Mouse (Mus musculus): ENCODE results near the gene Rabif. TPM values are rescaled to one million over a fixed set of nuclear protein-coding genes. Genes with fewer than 3 reads are reported as not detected.

Gene Rabif
- polyA plus RNA-seq, 1 experiment from 2014 or later = 46.3 TPM

GRCm38 (mm10) chr1:134500916-134501315 lies 6.5 kb downstream of the Rabif start:
- no peaks in the 10 kb centered on the region for H3K27me3 ChIP-seq (ENCODE audit: control insufficient read depth, insufficient read depth, low read length)
- H3K9me3 ChIP-seq (ENCODE audit: control insufficient read depth, low read length) = no peaks in the 10 kb centered on the region
- 100% methylated on average over 1 of the region's 1 CpGs for WGBS
- no peak for ATAC-seq (ENCODE audit: low FRiP score, low TSS enrichment)
- no peaks in the 10 kb centered on the region; the same call in 1 of the 2 replicates for H3K4me1 ChIP-seq (ENCODE audit: control insufficient read depth, insufficient read depth, low read length)
- H3K4me3 ChIP-seq (ENCODE audit: low read length) = no peak overlapping the region
- H3K36me3 ChIP-seq (ENCODE audit: control insufficient read depth, insufficient read depth, low read length) = peaks cover 10% of the 10 kb centered on the region; the same call in 1 of the 2 replicates
- H3K4me2 ChIP-seq (replicated peaks; ENCODE audit: low read depth, low read length) = no peak overlapping the region
- no peak overlapping the region for H3K9ac ChIP-seq (ENCODE audit: low read depth, low read length)
- no peak overlapping the region for H3K27ac ChIP-seq (ENCODE audit: low read depth, low read length)

GRCm38 (mm10) chr1:134506201-134506600 lies 11.8 kb downstream of the Rabif start:
- H3K36me3 ChIP-seq (ENCODE audit: control insufficient read depth, insufficient read depth, low read length) = peaks cover 31% of the 10 kb centered on the region

GRCm38 (mm10) chr1:134510018-134510417 lies 15.6 kb downstream of the Rabif start:
- H3K27me3 ChIP-seq (ENCODE audit: control insufficient read depth, insufficient read depth, low read length) = peaks cover 6% of the 10 kb centered on the region; the same call in 1 of the 2 replicates
- H3K9me3 ChIP-seq (ENCODE audit: control insufficient read depth, low read length) = no peaks in the 10 kb centered on the region
- peaks cover 30% of the 10 kb centered on the region for H3K36me3 ChIP-seq (ENCODE audit: control insufficient read depth, insufficient read depth, low read length)
- no peak for ATAC-seq (ENCODE audit: low FRiP score, low TSS enrichment)
- 19% methylated on average over 7 of the region's 7 CpGs for WGBS
- no peak overlapping the region for H3K27ac ChIP-seq (ENCODE audit: low read depth, low read length)
- H3K4me2 ChIP-seq (replicated peaks; ENCODE audit: low read depth, low read length) = no peak overlapping the region
- H3K4me3 ChIP-seq (ENCODE audit: low read length) = no peak overlapping the region
- no peak overlapping the region for H3K9ac ChIP-seq (ENCODE audit: low read depth, low read length)
- peaks cover 14% of the 10 kb centered on the region; the same call in 1 of the 2 replicates for H3K4me1 ChIP-seq (ENCODE audit: control insufficient read depth, insufficient read depth, low read length)

More at GRCm38 (mm10) chr1:134506201-134506600, 11.8 kb downstream of the Rabif start:
- no peaks in the 10 kb centered on the region for H3K9me3 ChIP-seq (ENCODE audit: control insufficient read depth, low read length)
- WGBS = 87% methylated on average over 8 of the region's 8 CpGs
- H3K27me3 ChIP-seq (ENCODE audit: control insufficient read depth, insufficient read depth, low read length) = no peaks in the 10 kb centered on the region
- H3K4me3 ChIP-seq (ENCODE audit: low read length) = no peak overlapping the region
- H3K9ac ChIP-seq (ENCODE audit: low read depth, low read length) = no peak overlapping the region
- H3K4me1 ChIP-seq (ENCODE audit: control insufficient read depth, insufficient read depth, low read length) = 0 out of 2 replicates have a peak, but pooled peaks cover 5% of the 10 kb centered on the region
- no peak overlapping the region for H3K4me2 ChIP-seq (replicated peaks; ENCODE audit: low read depth, low read length)
- no peak overlapping the region for H3K27ac ChIP-seq (ENCODE audit: low read depth, low read length)
- no peak for ATAC-seq (ENCODE audit: low FRiP score, low TSS enrichment)

GRCm38 (mm10) chr1:134512183-134512582 lies 17.7 kb downstream of the Rabif start:
- Histone ChIP-seq H3K9me3 (ENCODE audit: control insufficient read depth, low read length) (no peaks in the 10 kb centered on the region), H3K4me2 (replicated peaks; ENCODE audit: low read depth, low read length) (no peak overlapping the region), H3K27ac (ENCODE audit: low read depth, low read length) (no peak overlapping the region), H3K9ac (ENCODE audit: low read depth, low read length) (no peak overlapping the region), H3K36me3 (ENCODE audit: control insufficient read depth, insufficient read depth, low read length) (peaks cover 16% of the 10 kb centered on the region), H3K27me3 (ENCODE audit: control insufficient read depth, insufficient read depth, low read length) (peaks cover 6% of the 10 kb centered on the region; the same call in 1 of the 2 replicates), H3K4me1 (ENCODE audit: control insufficient read depth, insufficient read depth, low read length) (peaks cover 22% of the 10 kb centered on the region; the same call in 1 of the 2 replicates), H3K4me3 (ENCODE audit: low read length) (no peak overlapping the region)
- no peak for ATAC-seq (ENCODE audit: low FRiP score, low TSS enrichment)
- WGBS = 68% methylated on average over 4 of the region's 4 CpGs

- H3K4me3 ChIP-seq (ENCODE audit: low read length) = no peak overlapping the region
- 63% methylated on average over 6 of the region's 6 CpGs for WGBS
- H3K27ac ChIP-seq (ENCODE audit: low read depth, low read length) = no peak overlapping the region
- peaks cover 6% of the 10 kb centered on the region; the same call in 1 of the 2 replicates for H3K27me3 ChIP-seq (ENCODE audit: control insufficient read depth, insufficient read depth, low read length)
- peaks cover 22% of the 10 kb centered on the region; the same call in 1 of the 2 replicates for H3K4me1 ChIP-seq (ENCODE audit: control insufficient read depth, insufficient read depth, low read length)
- peak overlapping the region; percentile 89; the same call in 1 of the 2 replicates for H3K4me2 ChIP-seq (replicated peaks; ENCODE audit: low read depth, low read length)
- no peaks in the 10 kb centered on the region for H3K9me3 ChIP-seq (ENCODE audit: control insufficient read depth, low read length)
- H3K36me3 ChIP-seq (ENCODE audit: control insufficient read depth, insufficient read depth, low read length) = peaks cover 12% of the 10 kb centered on the region
- no peak overlapping the region for H3K9ac ChIP-seq (ENCODE audit: low read depth, low read length)
- no peak for ATAC-seq (ENCODE audit: low FRiP score, low TSS enrichment)
Measured at GRCm38 (mm10) chr1:134512584-134512983, 18.1 kb downstream of the Rabif start.

GRCm38 (mm10) chr1:134513312-134513860 lies 18.9 kb downstream of the Rabif start:
- 0 out of 2 replicates have a peak, but pooled peaks have one; percentile 29 for ATAC-seq (ENCODE audit: low FRiP score, low TSS enrichment)
- peak overlapping the region; percentile 63 for H3K9ac ChIP-seq (ENCODE audit: low read depth, low read length)
- peak overlapping the region; percentile 89 for H3K4me2 ChIP-seq (replicated peaks; ENCODE audit: low read depth, low read length)
- no peaks in the 10 kb centered on the region for H3K9me3 ChIP-seq (ENCODE audit: control insufficient read depth, low read length)
- no peak overlapping the region for H3K27ac ChIP-seq (ENCODE audit: low read depth, low read length)
- H3K36me3 ChIP-seq (ENCODE audit: control insufficient read depth, insufficient read depth, low read length) = peaks cover 4% of the 10 kb centered on the region; the same call in 1 of the 2 replicates
- peak overlapping the region; percentile 47 for H3K4me3 ChIP-seq (ENCODE audit: low read length)
- WGBS = 2% methylated on average over 38 of the region's 38 CpGs
- peaks cover 22% of the 10 kb centered on the region; the same call in 1 of the 2 replicates for H3K4me1 ChIP-seq (ENCODE audit: control insufficient read depth, insufficient read depth, low read length)
- peaks cover 6% of the 10 kb centered on the region; the same call in 1 of the 2 replicates for H3K27me3 ChIP-seq (ENCODE audit: control insufficient read depth, insufficient read depth, low read length)

GRCm38 (mm10) chr1:134513876-134514590 lies 19.6 kb downstream of the Rabif start:
- H3K36me3 ChIP-seq (ENCODE audit: control insufficient read depth, insufficient read depth, low read length) = peaks cover 3% of the 10 kb centered on the region; the same call in 1 of the 2 replicates
- whole genome bisulfite sequencing = 36% methylated on average over 16 of the region's 16 CpGs
- no peak for ATAC-seq (ENCODE audit: low FRiP score, low TSS enrichment)
- H3K27ac ChIP-seq (ENCODE audit: low read depth, low read length) = no peak overlapping the region
- H3K9ac ChIP-seq (ENCODE audit: low read depth, low read length) = peak overlapping the region; percentile 63; the same call in 1 of the 2 replicates
- peaks cover 22% of the 10 kb centered on the region; the same call in 1 of the 2 replicates for H3K4me1 ChIP-seq (ENCODE audit: control insufficient read depth, insufficient read depth, low read length)
- H3K4me3 ChIP-seq (ENCODE audit: low read length) = peak overlapping the region; percentile 47
- H3K27me3 ChIP-seq (ENCODE audit: control insufficient read depth, insufficient read depth, low read length) = peaks cover 6% of the 10 kb centered on the region; the same call in 1 of the 2 replicates
- H3K4me2 ChIP-seq (replicated peaks; ENCODE audit: low read depth, low read length) = peak overlapping the region; percentile 89
- no peaks in the 10 kb centered on the region for H3K9me3 ChIP-seq (ENCODE audit: control insufficient read depth, low read length)

GRCm38 (mm10) chr1:134515891-134516290 lies 21.4 kb downstream of the Rabif start:
- Histone ChIP-seq H3K4me1 (ENCODE audit: control insufficient read depth, insufficient read depth, low read length) (peaks cover 17% of the 10 kb centered on the region; the same call in 1 of the 2 replicates), H3K9ac (ENCODE audit: low read depth, low read length) (no peak overlapping the region), H3K4me2 (replicated peaks; ENCODE audit: low read depth, low read length) (no peak overlapping the region), H3K27ac (ENCODE audit: low read depth, low read length) (peak overlapping the region; percentile 74), H3K27me3 (ENCODE audit: control insufficient read depth, insufficient read depth, low read length) (peaks cover 6% of the 10 kb centered on the region; the same call in 1 of the 2 replicates), H3K36me3 (ENCODE audit: control insufficient read depth, insufficient read depth, low read length) (no peaks in the 10 kb centered on the region), H3K9me3 (ENCODE audit: control insufficient read depth, low read length) (no peaks in the 10 kb centered on the region), H3K4me3 (ENCODE audit: low read length) (no peak overlapping the region)
- 59% methylated on average over 2 of the region's 2 CpGs for WGBS
- no peak for ATAC-seq (ENCODE audit: low FRiP score, low TSS enrichment)
